Mouse (Mus musculus): ENCODE measurements around the gene Rxfp1. TPM values are rescaled to one million over a fixed set of nuclear protein-coding genes. Genes with fewer than 3 reads are reported as not detected.

Rxfp1 gene
- polyA plus RNA-seq, 1 experiment from 2014 or later, result 0.05 TPM

GRCm38 (mm10) chr3:79673082-79673481, 64.6 kb downstream of the Rxfp1 start:
- Histone ChIP-seq H3K27me3 (ENCODE audit: insufficient read depth, low read length) (no peaks in the 10 kb centered on the region), H3K27ac (ENCODE audit: low read depth) (no peak overlapping the region), H3K4me1 (ENCODE audit: insufficient read depth) (no peaks in the 10 kb centered on the region), H3K36me3 (ENCODE audit: insufficient read depth) (no peaks in the 10 kb centered on the region), H3K4me2 (no peak overlapping the region), H3K9ac (no peak overlapping the region), H3K9me3 (ENCODE audit: low read depth, low read length) (no peaks in the 10 kb centered on the region), H3K4me3 (ENCODE audit: low read depth, low read length) (no peak overlapping the region)
- peak; percentile 92 for DNase-seq
- no peak for ATAC-seq (ENCODE audit: insufficient read depth)
- peak; percentile 83 for TF ChIP-seq CTCF (IDR thresholded peaks at IDR 0.05; ENCODE audit: low read depth)
- 10% methylated on average over 4 of the region's 4 CpGs for WGBS

DNA sequence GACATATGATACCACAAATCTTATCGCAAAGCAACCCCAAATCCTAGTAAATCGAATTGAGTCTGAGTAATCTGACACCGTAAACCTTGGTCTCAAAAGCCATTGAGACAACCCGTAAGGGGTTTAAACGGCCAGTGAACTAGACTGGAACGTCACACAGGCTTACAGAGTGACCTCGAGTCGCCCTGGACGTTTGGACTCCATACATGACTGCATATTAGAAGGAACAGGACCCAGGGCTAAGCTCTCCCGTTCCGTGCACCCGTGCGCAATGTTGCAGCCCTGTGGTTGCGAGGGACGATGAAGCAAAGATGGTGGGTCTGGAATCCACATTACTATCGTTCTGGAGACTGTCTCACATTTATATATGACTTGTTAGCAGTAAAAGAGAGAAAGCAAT, 65.5 kb downstream of the Rxfp1 start:
- no peak overlapping the region for H3K4me2 ChIP-seq
- no peaks in the 10 kb centered on the region for H3K9me3 ChIP-seq (ENCODE audit: low read depth, low read length)
- WGBS, result 68% methylated on average over 16 of the region's 16 CpGs
- H3K27me3 ChIP-seq (ENCODE audit: insufficient read depth, low read length), result no peaks in the 10 kb centered on the region
- DNase-seq (no peak), ATAC-seq (ENCODE audit: insufficient read depth) (no peak)
- no peak overlapping the region for H3K27ac ChIP-seq (ENCODE audit: low read depth)
- no peak for TF ChIP-seq CTCF (IDR thresholded peaks at IDR 0.05; ENCODE audit: low read depth)
- no peak overlapping the region for H3K9ac ChIP-seq
- H3K4me1 ChIP-seq (ENCODE audit: insufficient read depth), result no peaks in the 10 kb centered on the region
- no peaks in the 10 kb centered on the region for H3K36me3 ChIP-seq (ENCODE audit: insufficient read depth)
- no peak overlapping the region for H3K4me3 ChIP-seq (ENCODE audit: low read depth, low read length)

- no peak overlapping the region for H3K27ac ChIP-seq (ENCODE audit: low read depth)
- H3K4me2 ChIP-seq, result no peak overlapping the region
- no peak for TF ChIP-seq CTCF (IDR thresholded peaks at IDR 0.05; ENCODE audit: low read depth)
- no peaks in the 10 kb centered on the region for H3K36me3 ChIP-seq (ENCODE audit: insufficient read depth)
- ATAC-seq (ENCODE audit: insufficient read depth) (no peak), DNase-seq (no peak)
- H3K9ac ChIP-seq, result no peak overlapping the region
- H3K9me3 ChIP-seq (ENCODE audit: low read depth, low read length), result no peaks in the 10 kb centered on the region
- 75% methylated on average over 7 of the region's 7 CpGs for WGBS
- no peaks in the 10 kb centered on the region for H3K4me1 ChIP-seq (ENCODE audit: insufficient read depth)
- H3K4me3 ChIP-seq (ENCODE audit: low read depth, low read length), result no peak overlapping the region
- no peaks in the 10 kb centered on the region for H3K27me3 ChIP-seq (ENCODE audit: insufficient read depth, low read length)
Measured at GRCm38 (mm10) chr3:79670556-79670955, 67.1 kb downstream of the Rxfp1 start.

DNA sequence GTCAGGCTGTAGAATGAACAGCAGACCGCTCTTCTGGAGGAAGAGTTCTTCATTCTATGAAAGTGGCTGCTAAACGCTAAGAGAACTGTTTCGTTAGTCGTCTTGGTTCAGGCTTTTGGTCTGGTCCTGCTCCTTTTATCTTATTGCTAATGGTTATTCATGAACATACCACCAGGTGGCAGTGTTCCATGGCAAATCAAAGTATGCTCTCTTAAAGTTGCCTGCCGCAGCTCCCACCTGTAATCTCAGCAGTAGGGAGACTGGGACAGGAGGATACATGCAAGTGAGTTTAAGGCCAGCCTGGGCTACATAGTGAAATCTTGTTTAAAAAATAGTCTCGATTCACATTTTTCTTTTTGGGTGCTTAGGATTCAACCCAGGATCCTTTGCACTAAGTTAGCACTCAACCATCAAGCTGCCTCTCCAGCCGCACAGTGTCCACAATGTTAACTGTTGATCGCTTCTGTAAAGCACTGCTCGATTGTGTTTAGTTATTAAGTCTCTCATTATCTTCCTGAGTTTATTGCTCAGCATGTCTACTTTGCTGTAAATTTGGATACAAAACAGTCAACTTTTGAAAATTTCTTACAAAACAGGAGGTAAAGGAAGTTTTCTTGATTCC, 72.8 kb downstream of the Rxfp1 start:
- ATAC-seq (ENCODE audit: insufficient read depth), result peak; percentile 44; the same call in 1 of the 2 replicates
- peak; percentile 89 for TF ChIP-seq CTCF (IDR thresholded peaks at IDR 0.05; ENCODE audit: low read depth)
- no peaks in the 10 kb centered on the region for H3K9me3 ChIP-seq (ENCODE audit: low read depth, low read length)
- no peaks in the 10 kb centered on the region for H3K36me3 ChIP-seq (ENCODE audit: insufficient read depth)
- WGBS, result 30% methylated on average over 9 of the region's 9 CpGs
- H3K9ac ChIP-seq, result no peak overlapping the region
- H3K27ac ChIP-seq (ENCODE audit: low read depth), result no peak overlapping the region
- H3K4me2 ChIP-seq, result no peak overlapping the region
- no peaks in the 10 kb centered on the region for H3K27me3 ChIP-seq (ENCODE audit: insufficient read depth, low read length)
- H3K4me1 ChIP-seq (ENCODE audit: insufficient read depth), result no peaks in the 10 kb centered on the region
- no peak overlapping the region for H3K4me3 ChIP-seq (ENCODE audit: low read depth, low read length)
- peak; percentile 87 for DNase-seq

GRCm38 (mm10) chr3:79656682-79657081, 81.0 kb downstream of the Rxfp1 start:
- ATAC-seq (ENCODE audit: insufficient read depth) (no peak), DNase-seq (peak; percentile 7)
- 48% methylated on average over 5 of the region's 5 CpGs for WGBS
- no peaks in the 10 kb centered on the region for H3K4me1 ChIP-seq (ENCODE audit: insufficient read depth)
- H3K27me3 ChIP-seq (ENCODE audit: insufficient read depth, low read length), result no peaks in the 10 kb centered on the region
- H3K9me3 ChIP-seq (ENCODE audit: low read depth, low read length), result no peaks in the 10 kb centered on the region
- H3K4me3 ChIP-seq (ENCODE audit: low read depth, low read length), result no peak overlapping the region
- no peak for TF ChIP-seq CTCF (IDR thresholded peaks at IDR 0.05; ENCODE audit: low read depth)
- no peak overlapping the region for H3K9ac ChIP-seq
- no peaks in the 10 kb centered on the region for H3K36me3 ChIP-seq (ENCODE audit: insufficient read depth)
- H3K27ac ChIP-seq (ENCODE audit: low read depth), result no peak overlapping the region
- no peak overlapping the region for H3K4me2 ChIP-seq

GRCm38 (mm10) chr3:79652129-79652528, 85.6 kb downstream of the Rxfp1 start:
- Histone ChIP-seq H3K4me1 (ENCODE audit: insufficient read depth) (no peaks in the 10 kb centered on the region), H3K9ac (no peak overlapping the region), H3K4me2 (no peak overlapping the region), H3K4me3 (ENCODE audit: low read depth, low read length) (no peak overlapping the region), H3K9me3 (ENCODE audit: low read depth, low read length) (no peaks in the 10 kb centered on the region), H3K36me3 (ENCODE audit: insufficient read depth) (no peaks in the 10 kb centered on the region), H3K27me3 (ENCODE audit: insufficient read depth, low read length) (no peaks in the 10 kb centered on the region), H3K27ac (ENCODE audit: low read depth) (no peak overlapping the region)
- ATAC-seq (ENCODE audit: insufficient read depth) (no peak), DNase-seq (no peak)
- TF ChIP-seq CTCF (IDR thresholded peaks at IDR 0.05; ENCODE audit: low read depth), result no peak
- WGBS, result 82% methylated on average over 6 of the region's 6 CpGs

GRCm38 (mm10) chr3:79629416-79629730, 108.3 kb downstream of the Rxfp1 start, which contains the start of gene Etfdh:
Gene Etfdh (minus strand): TSS chr3:79629500.
- Histone ChIP-seq H3K27ac (ENCODE audit: low read depth) (peak within 1 kb of the TSS; percentile 93), H3K9ac (peak within 1 kb of the TSS; percentile 83), H3K27me3 (ENCODE audit: insufficient read depth, low read length) (no peaks in the 10 kb centered on the region), H3K4me2 (peak within 1 kb of the TSS; percentile 82), H3K36me3 (ENCODE audit: insufficient read depth) (peaks cover 22% of the 10 kb centered on the region), H3K4me3 (ENCODE audit: low read depth, low read length) (peak within 1 kb of the TSS; percentile 77), H3K4me1 (ENCODE audit: insufficient read depth) (no peaks in the 10 kb centered on the region), H3K9me3 (ENCODE audit: low read depth, low read length) (peaks cover 12% of the 10 kb centered on the region; the same call in 1 of the 2 replicates)
- TF ChIP-seq CTCF (IDR thresholded peaks at IDR 0.05; ENCODE audit: low read depth), result no peak
- DNase-seq, result peak; percentile 92
- ATAC-seq (ENCODE audit: insufficient read depth), result peak; percentile 75
- WGBS, result 0% methylated on average over 11 of the region's 11 CpGs

Measured in lung, embryonic 14.5 days (tissue).